ENCODE assay signal across 8 mouse cellular contexts in the genomic region with DNA sequence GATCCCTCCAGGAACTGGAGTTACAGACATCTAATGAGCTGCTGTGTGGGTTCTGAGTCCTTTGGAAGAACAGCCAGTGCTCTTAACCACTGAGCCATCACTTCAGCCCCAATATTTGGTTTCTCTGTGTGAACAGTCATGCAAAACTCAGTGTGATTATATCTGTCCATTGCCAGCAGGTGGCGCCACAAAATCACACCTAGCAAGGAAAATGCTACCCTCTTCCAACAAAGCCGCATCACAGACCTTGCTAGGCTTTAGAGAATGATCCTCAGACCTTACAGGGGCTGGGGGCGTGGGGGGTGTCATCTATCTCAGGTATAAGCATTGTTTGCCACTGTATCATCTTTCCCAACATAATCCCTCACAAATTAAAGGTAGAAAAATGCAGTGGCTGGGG. TPM values are rescaled to one million over a fixed set of nuclear protein-coding genes. Genes with fewer than 3 reads are reported as not detected.
DNase-seq lines count a peak whose midpoint lies in the region; ATAC-seq and TF ChIP-seq lines count a peak whose summit lies in the region.
"Had no signal": no experiment of that assay in that cellular context is flagged by ENCODE, and none has a peak within 500 bp of the region (broad histone marks: within the 10 kb centered on the region; RNA-seq: fewer than 3 reads in every experiment).

No protein-coding gene starts in this region.

- peak; percentile 88 for DNase-seq in MEL (ENCODE audit: low read depth, low spot score)
- peak; percentile 51 for DNase-seq in cerebellum, adult 8-10 months
- peak; percentile 39 to 64 for DNase-seq in heart, adult 9 months (ENCODE audit: low spot score in 2 of 2)
- peak; percentile 69 to 84 for DNase-seq in left cerebral cortex, adult 2 months (ENCODE audit: extremely low spot score in 1 of 2, low spot score in 2 of 2)
- peak; percentile 88 for DNase-seq in stomach, postnatal 0 days (ENCODE audit: low spot score)

- TF ChIP-seq RAD21 in MEL (IDR thresholded peaks at IDR 0.05; ENCODE audit: low read depth, low read length) = peak; percentile 98

- no peak for TF ChIP-seq EP300 in MEL (IDR thresholded peaks at IDR 0.05; ENCODE audit: low read depth in 1 of 2, low read length in 2 of 2)
- no peak for TF ChIP-seq EP300 in stomach, postnatal 0 days (optimal IDR thresholded peaks at IDR 0.05)

- no peak overlapping the region for H3K4me3 ChIP-seq in MEL (ENCODE audit: control insufficient read depth in 1 of 2, insufficient read depth in 1 of 2, low read depth in 2 of 2, low read length in 2 of 2)
- H3K4me3 ChIP-seq in left cerebral cortex, adult 2 months = no peak overlapping the region
- H3K4me3 ChIP-seq in stomach, postnatal 0 days (ENCODE audit: low read depth, low read length) = no peak overlapping the region
- H3K4me3 ChIP-seq: limb, embryonic 13.5 days had no signal

- no peaks in the 10 kb centered on the region for H3K27me3 ChIP-seq in MEL (ENCODE audit: control insufficient read depth in 1 of 2, insufficient read depth in 2 of 2, low read length in 2 of 2)
- H3K27me3 ChIP-seq in stomach, postnatal 0 days (ENCODE audit: control insufficient read depth, insufficient read depth, low read length) = no peaks in the 10 kb centered on the region

- WGBS in stomach, postnatal 0 days = 3% methylated on average over 3 of the region's 3 CpGs

- H3K4me1 ChIP-seq in MEL (ENCODE audit: control insufficient read depth in 1 of 2, insufficient read depth in 2 of 2, low read length in 2 of 2) = peaks cover 0 to 13% of the 10 kb centered on the region in 2 experiments; a peak in 1 of 4 replicates
- H3K4me1 ChIP-seq in stomach, postnatal 0 days (replicated peaks; ENCODE audit: control insufficient read depth, insufficient read depth) = no peaks in the 10 kb centered on the region

- H3K27ac ChIP-seq in MEL (ENCODE audit: control insufficient read depth, low read depth, low read length) = no peak overlapping the region
- H3K27ac ChIP-seq in left cerebral cortex, adult 2 months = no peak overlapping the region
- no peak overlapping the region for H3K27ac ChIP-seq in stomach, postnatal 0 days (replicated peaks)
- H3K27ac ChIP-seq: limb, embryonic 13.5 days had no signal

- peak; percentile 72 to 94 (median 86) for TF ChIP-seq CTCF in MEL (IDR thresholded peaks at IDR 0.05 in 2 of 3, conservative IDR thresholded peaks at IDR 0.05 in 1 of 3; ENCODE audit: control insufficient read depth in 1 of 3, insufficient read depth in 1 of 3, low read depth in 2 of 3, low read length in 3 of 3, poor library complexity in 1 of 3, severe bottlenecking in 1 of 3)
- TF ChIP-seq CTCF in left cerebral cortex, adult 2 months (IDR thresholded peaks at IDR 0.05) = peak; percentile 86
- TF ChIP-seq CTCF in stomach, postnatal 0 days (IDR thresholded peaks at IDR 0.05; ENCODE audit: low read depth) = peak; percentile 97

- H3K4me2 ChIP-seq in stomach, postnatal 0 days (replicated peaks; ENCODE audit: low read depth) = no peak overlapping the region
- H3K4me2 ChIP-seq: limb, embryonic 13.5 days had no signal

- H3K9me3 ChIP-seq in MEL (replicated peaks; ENCODE audit: insufficient read depth, low read length) = no peaks in the 10 kb centered on the region
- H3K9me3 ChIP-seq in stomach, postnatal 0 days (ENCODE audit: control insufficient read depth, low read length) = no peaks in the 10 kb centered on the region
- H3K9me3 ChIP-seq: limb, embryonic 13.5 days had no signal

- peaks cover 0 to 2% of the 10 kb centered on the region in 2 experiments; a peak in 1 of 4 replicates for H3K36me3 ChIP-seq in MEL (ENCODE audit: control insufficient read depth in 1 of 2, insufficient read depth in 2 of 2, low read length in 2 of 2)
- no peaks in the 10 kb centered on the region for H3K36me3 ChIP-seq in stomach, postnatal 0 days (ENCODE audit: control insufficient read depth, insufficient read depth, low read length)
- H3K36me3 ChIP-seq: limb, embryonic 13.5 days had no signal

- peak; percentile 20 for ATAC-seq in CD4-positive, CD25-positive, alpha-beta regulatory T cell, adult 4 months
- peak; percentile 19; the same call in 1 of the 2 replicates for ATAC-seq in monocyte, adult 5-6 weeks (replicated peaks; ENCODE audit: insufficient number of reproducible peaks, low FRiP score, low TSS enrichment, poor library complexity, severe bottlenecking)
- no peak for ATAC-seq in stomach, postnatal 0 days (ENCODE audit: low FRiP score, low TSS enrichment)

- intact Hi-C loops in left cerebral cortex, adult 2 months (cut with DNase I) = loop anchor here (2.0 to 5.0 kb wide), 3 partner anchors 181 to 361 kb away; no protein-coding TSS in a partner anchor

- peaks cover 2% of the 10 kb centered on the region; the same call in 1 of the 2 replicates for H3K79me2 ChIP-seq in MEL (ENCODE audit: control insufficient read depth, insufficient read depth, low read length, poor library complexity)

- no peak overlapping the region for H3K9ac ChIP-seq in MEL (ENCODE audit: control insufficient read depth, low read depth, low read length, poor library complexity, severe bottlenecking)
- no peak overlapping the region for H3K9ac ChIP-seq in stomach, postnatal 0 days (ENCODE audit: low read length)
- H3K9ac ChIP-seq: limb, embryonic 13.5 days had no signal

- no peak for TF ChIP-seq POLR2A in MEL (IDR thresholded peaks at IDR 0.05; ENCODE audit: control insufficient read depth in 1 of 2, insufficient read depth in 1 of 2, low read depth in 1 of 2, low read length in 2 of 2, poor library complexity in 1 of 2)

TF ChIP-seq in MEL, 35 proteins besides CTCF, POLR2A, EP300 and RAD21:
- peak; percentile 98 for TF ChIP-seq SMC3 (IDR thresholded peaks at IDR 0.05; ENCODE audit: low read depth, low read length)
- TF ChIP-seq ZC3H11A (IDR thresholded peaks at IDR 0.05; ENCODE audit: low read depth, low read length) = peak; percentile 97
- TF ChIP-seq USF2 (IDR thresholded peaks at IDR 0.05; ENCODE audit: borderline replicate concordance in 1 of 2, insufficient read depth in 1 of 2, low read depth in 1 of 2, low read length in 2 of 2) = no peak

RNA-seq across cellular contexts. Expression of a gene that starts 56.4 kb away (rescaled TPM):
- polyA plus RNA-seq in CD4-positive, CD25-positive, alpha-beta regulatory T cell, adult 4 months (2017; shearing (Covaris generic)) = not detected
- total RNA-seq in MEL (2012; rRNA removed) = not detected in 2 replicates
- not detected for polyA plus RNA-seq in MEL (2012; ENCODE audit: insufficient read depth in 1 of 2, insufficient read length in 2 of 2, low read depth in 1 of 2, low replicate concordance in 2 of 2, missing spikeins in 1 of 2)
- 10 to 100 TPM; 13.6 to 15.1 TPM for total RNA-seq in left cerebral cortex, adult 2 months (2021)
- 5.2 to 17.0 TPM (median 6.6 TPM) in 3 replicates for total RNA-seq in monocyte, adult 5-6 weeks (2017)
- polyA plus RNA-seq in stomach, postnatal 0 days (2015; fragmentation: Nextera tagmentation; extraction: Ambion mirVana) = 10.3 and 14.1 TPM in 2 replicates
